8 mouse cellular contexts compared by ENCODE assay signal in the genomic region with DNA sequence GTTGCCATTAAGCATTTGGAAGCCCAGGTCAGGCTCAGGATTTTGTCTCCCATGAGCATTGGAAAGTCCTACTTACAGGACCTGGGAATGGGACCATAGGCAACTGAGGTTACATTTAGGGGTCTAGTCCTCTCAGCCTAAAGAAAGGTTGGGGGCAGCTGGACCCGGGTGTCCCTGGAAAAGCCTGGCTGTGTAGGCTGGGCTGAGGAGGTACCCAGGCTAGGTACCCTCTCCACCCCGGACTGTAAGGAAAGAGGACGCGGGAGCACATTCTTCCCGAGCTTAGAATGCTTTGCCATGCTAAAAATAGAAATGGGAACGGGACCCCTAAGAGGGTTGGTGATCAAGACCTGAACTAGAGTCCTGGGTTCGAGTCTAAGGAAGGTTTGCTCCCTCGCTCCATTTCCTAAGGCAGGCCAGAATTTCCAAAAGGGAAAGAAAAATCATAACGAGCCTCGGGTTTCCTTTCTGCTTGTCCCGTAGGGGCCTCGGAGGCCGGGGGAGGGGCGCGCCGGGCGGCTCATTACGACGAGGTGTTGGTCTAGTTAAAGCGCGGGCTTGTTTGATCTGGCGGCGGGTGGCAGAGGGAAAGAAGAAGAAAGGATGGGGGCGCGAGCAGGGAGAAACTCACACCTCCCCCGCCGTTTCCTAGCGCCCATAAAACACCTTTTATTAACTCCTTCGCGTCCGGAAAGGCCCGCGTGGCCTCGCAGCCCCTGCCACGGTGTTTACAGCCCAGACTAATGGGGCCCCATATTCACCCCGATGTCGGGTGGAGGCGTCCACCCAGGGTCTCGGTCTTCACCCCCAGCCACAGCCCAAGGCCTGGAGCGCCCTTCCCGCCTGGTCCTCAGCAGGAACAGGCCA. TPM values are rescaled to one million over a fixed set of nuclear protein-coding genes. Genes with fewer than 3 reads are reported as not detected.
DNase-seq lines count a peak whose midpoint lies in the region; ATAC-seq and TF ChIP-seq lines count a peak whose summit lies in the region.

No protein-coding gene starts in this region.

- WGBS in kidney, embryonic 15.5 days, result under 1% methylated on average over 41 of the region's 41 CpGs
- under 1% methylated on average over 41 of the region's 41 CpGs for WGBS in embryonic facial prominence, embryonic 10.5 days
- under 1% methylated on average over 32 of the region's 41 CpGs for WGBS in hindbrain, postnatal 0 days
- under 1% methylated on average over 41 of the region's 41 CpGs for WGBS in neural tube, embryonic 12.5 days

- H3K27me3 ChIP-seq in kidney, embryonic 15.5 days, result peaks cover 89% of the 10 kb centered on the region
- peaks cover 89% of the 10 kb centered on the region for H3K27me3 ChIP-seq in embryonic facial prominence, embryonic 10.5 days (replicated peaks; ENCODE audit: low read depth, poor library complexity, severe bottlenecking)
- peaks cover 63% of the 10 kb centered on the region for H3K27me3 ChIP-seq in hindbrain, postnatal 0 days (ENCODE audit: insufficient read depth, low read length)
- peaks cover 73% of the 10 kb centered on the region for H3K27me3 ChIP-seq in neural tube, embryonic 12.5 days (replicated peaks)

- TF ChIP-seq CTCF in hindbrain, postnatal 0 days (IDR thresholded peaks at IDR 0.05; ENCODE audit: low read depth), result no peak

- peak overlapping the region; percentile 65 for H3K4me2 ChIP-seq in kidney, embryonic 15.5 days
- H3K4me2 ChIP-seq in hindbrain, postnatal 0 days (ENCODE audit: low read depth, low read length), result peak overlapping the region; percentile 41
- peak overlapping the region; percentile 51 for H3K4me2 ChIP-seq in neural tube, embryonic 12.5 days (replicated peaks)

- H3K4me1 ChIP-seq in kidney, embryonic 15.5 days, result peaks cover 28% of the 10 kb centered on the region
- peaks cover 34% of the 10 kb centered on the region for H3K4me1 ChIP-seq in embryonic facial prominence, embryonic 10.5 days
- H3K4me1 ChIP-seq in hindbrain, postnatal 0 days (ENCODE audit: insufficient read depth, low read length), result no peaks in the 10 kb centered on the region
- H3K4me1 ChIP-seq in neural tube, embryonic 12.5 days, result peaks cover 9% of the 10 kb centered on the region; the same call in 1 of the 2 replicates

- ATAC-seq in kidney, embryonic 15.5 days (replicated peaks; ENCODE audit: low FRiP score), result no peak
- no peak for ATAC-seq in hindbrain, postnatal 0 days
- ATAC-seq in neural tube, embryonic 12.5 days (ENCODE audit: low FRiP score, low read depth), result no peak

- H3K4me3 ChIP-seq in kidney, embryonic 15.5 days (replicated peaks), result peak overlapping the region; percentile 37
- peak overlapping the region; percentile 54 for H3K4me3 ChIP-seq in embryonic facial prominence, embryonic 10.5 days
- peak overlapping the region; percentile 21 for H3K4me3 ChIP-seq in hindbrain, postnatal 0 days (ENCODE audit: low read length)
- H3K4me3 ChIP-seq in neural tube, embryonic 12.5 days, result peak overlapping the region; percentile 22

- H3K9me3 ChIP-seq in kidney, embryonic 15.5 days (replicated peaks), result no peaks in the 10 kb centered on the region
- H3K9me3 ChIP-seq in embryonic facial prominence, embryonic 10.5 days, result no peaks in the 10 kb centered on the region
- H3K9me3 ChIP-seq in hindbrain, postnatal 0 days (ENCODE audit: low read length), result no peaks in the 10 kb centered on the region
- no peaks in the 10 kb centered on the region for H3K9me3 ChIP-seq in neural tube, embryonic 12.5 days

- H3K27ac ChIP-seq in kidney, embryonic 15.5 days, result no peak overlapping the region
- H3K27ac ChIP-seq in embryonic facial prominence, embryonic 10.5 days (replicated peaks), result peak overlapping the region; percentile 54; the same call in 1 of the 2 replicates
- no peak overlapping the region for H3K27ac ChIP-seq in hindbrain, postnatal 0 days
- no peak overlapping the region for H3K27ac ChIP-seq in neural tube, embryonic 12.5 days

- H3K36me3 ChIP-seq in kidney, embryonic 15.5 days, result no peaks in the 10 kb centered on the region
- no peaks in the 10 kb centered on the region for H3K36me3 ChIP-seq in embryonic facial prominence, embryonic 10.5 days (replicated peaks)
- no peaks in the 10 kb centered on the region for H3K36me3 ChIP-seq in hindbrain, postnatal 0 days (ENCODE audit: insufficient read depth, low read length)
- H3K36me3 ChIP-seq in neural tube, embryonic 12.5 days, result no peaks in the 10 kb centered on the region

- 0 out of 2 replicates have a peak overlapping the region, but pooled peaks have one; percentile 17 for H3K9ac ChIP-seq in kidney, embryonic 15.5 days
- no peak overlapping the region for H3K9ac ChIP-seq in hindbrain, postnatal 0 days (replicated peaks; ENCODE audit: low read length)
- 0 out of 2 replicates have a peak overlapping the region, but pooled peaks have one; percentile 26 for H3K9ac ChIP-seq in neural tube, embryonic 12.5 days

- no peak for DNase-seq in kidney, postnatal 25 days
- peak; percentile 57 for DNase-seq in embryonic facial prominence, embryonic 10.5 days (ENCODE audit: low spot score)
- DNase-seq in hindbrain, postnatal 0 days (ENCODE audit: low spot score), result no peak
- DNase-seq in urinary bladder, postnatal 14 days (ENCODE audit: low spot score), result no peak
- DNase-seq in layer of hippocampus, postnatal 10 days (ENCODE audit: low spot score in 2 of 2), result no peak
- DNase-seq in adrenal gland, adult 8-10 months, result no peak

RNA-seq across cellular contexts. Expression of a gene that starts 5.3 kb away (rescaled TPM):
- 0.99 and 5.4 TPM in 2 replicates for polyA plus RNA-seq in kidney, embryonic 15.5 days (2015; fragmentation: Nextera tagmentation; extraction: Ambion mirVana)
- polyA plus RNA-seq in embryonic facial prominence, embryonic 10.5 days (2016; fragmentation: Nextera tagmentation; extraction: Ambion mirVana), result 21.3 and 50.0 TPM in 2 replicates
- total RNA-seq in hindbrain, postnatal 0 days (2014; rRNA removed), result not detected in 2 replicates
- polyA plus RNA-seq in hindbrain, postnatal 0 days (2015; fragmentation: Nextera tagmentation; extraction: Ambion mirVana), result not detected in 2 replicates
- polyA plus RNA-seq in neural tube, embryonic 12.5 days (2016; fragmentation: Nextera tagmentation; extraction: Ambion mirVana), result 0.20 TPM in 2 replicates
- not detected for total RNA-seq in layer of hippocampus, postnatal 10 days (2021)
- 10 to 100 TPM; 10.5 to 28.1 (median 17.4) TPM for total RNA-seq in adrenal gland, adult 8-10 months (2022)

RNA-seq across cellular contexts. Expression of a gene that starts 25.8 kb away (rescaled TPM):
- 10.1 and 11.6 TPM in 2 replicates for polyA plus RNA-seq in kidney, embryonic 15.5 days (2015; fragmentation: Nextera tagmentation; extraction: Ambion mirVana)
- 12.3 and 13.2 TPM in 2 replicates for polyA plus RNA-seq in embryonic facial prominence, embryonic 10.5 days (2016; fragmentation: Nextera tagmentation; extraction: Ambion mirVana)
- total RNA-seq in hindbrain, postnatal 0 days (2014; rRNA removed), result 25.3 and 31.0 TPM in 2 replicates
- 10.7 and 12.4 TPM in 2 replicates for polyA plus RNA-seq in hindbrain, postnatal 0 days (2015; fragmentation: Nextera tagmentation; extraction: Ambion mirVana)
- polyA plus RNA-seq in neural tube, embryonic 12.5 days (2016; fragmentation: Nextera tagmentation; extraction: Ambion mirVana), result 18.6 and 22.2 TPM in 2 replicates
- total RNA-seq in layer of hippocampus, postnatal 10 days (2021), result 10 to 100 TPM; 44.4 to 47.5 TPM
- 10 to 100 TPM; 51.1 to 63.4 (median 59.3) TPM for total RNA-seq in adrenal gland, adult 8-10 months (2022)
